Mouse (Mus musculus): ENCODE results near the gene Scnm1.

- TF ChIP-seq CTCF (IDR thresholded peaks at IDR 0.05; ENCODE audit: low read depth) (no peak), EP300 (IDR thresholded peaks at IDR 0.05; ENCODE audit: low read depth) (no peak)
Measured at GRCm38 (mm10) chr3:95130081-95130480, 3.7 kb downstream of the Scnm1 start.
